Mouse (Mus musculus) erythroblast, adult 5-6 weeks (primary cell): ENCODE data around the gene Lclat1. TPM values are rescaled to one million over a fixed set of nuclear protein-coding genes. Genes with fewer than 3 reads are reported as not detected.
"Not testable (repeated sequence)": the region's sequence is repeated elsewhere in the genome, so short reads cannot be mapped to it uniquely, and the experiment has no call there.

ENCODE experiments used
- ATAC-seq: replicated peaks from 2 replicates; pipeline ENCODE4 v1.8.0; 2016; ENCODE audit warnings: moderate number of reproducible peaks, mild to moderate bottlenecking, moderate TSS enrichment, inconsistent platforms; ENCODE audit not compliant: poor library complexity, low FRiP score, severe bottlenecking
- total RNA-seq, 2 experiments: library from RNA; stranded (forward) in 1 of 2; stranded (reverse) in 1 of 2; fragments of 150-400 nt in 1 of 2; fragments of 200-764, 138-1000 nt in 1 of 2; gene quantifications; 2 replicates each; pipeline versions ENCODE4 v1.2.3 to v1.2.4; 2015 to 2017; ENCODE audit warnings: low replicate concordance in 2 of 2

Gene Lclat1
- total RNA-seq, 2 experiments from 2014 or later: 3.3 to 9.0 TPM

DNA sequence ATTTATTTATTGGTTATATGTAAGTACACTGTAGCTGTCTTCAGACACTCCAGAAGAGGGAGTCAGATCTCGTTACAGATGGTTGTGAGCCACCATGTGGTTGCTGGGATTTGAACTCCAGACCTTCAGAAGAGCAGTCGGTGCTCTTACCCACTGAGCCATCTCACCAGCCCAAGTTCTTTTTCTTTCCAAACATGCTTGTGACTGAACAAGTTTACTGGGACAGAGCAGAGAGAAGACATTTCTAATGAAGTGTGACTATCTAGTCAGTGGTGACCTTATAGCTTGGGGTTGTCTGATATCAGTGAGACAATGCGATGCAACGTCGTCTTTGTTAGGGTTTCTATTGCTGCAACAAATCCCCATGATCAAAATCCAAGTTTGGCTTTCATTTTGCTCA is 151.5 kb downstream of the Lclat1 start:
- ATAC-seq: not testable (repeated sequence)

DNA sequence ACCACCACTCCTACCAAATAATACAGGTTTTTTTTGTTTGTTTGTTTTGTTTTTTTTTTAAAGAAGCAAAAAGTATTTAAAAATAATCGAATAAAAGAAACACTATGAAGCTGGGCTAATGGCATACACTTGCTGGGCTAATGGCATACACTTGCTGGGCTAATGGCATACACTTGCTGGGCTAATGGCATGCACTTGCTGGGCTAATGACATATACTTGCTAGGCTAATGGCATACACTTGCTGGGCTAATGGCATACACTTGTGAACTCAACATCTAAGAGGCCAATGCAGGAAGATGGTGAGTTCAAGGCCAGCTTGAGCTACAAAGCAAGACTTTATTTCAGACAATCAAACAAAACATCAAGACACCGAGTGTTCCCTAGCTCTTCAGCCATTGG is 154.8 kb downstream of the Lclat1 start:
- no peak for ATAC-seq

GRCm38 (mm10) chr17:73263077-73263501 is 155.3 kb downstream of the Lclat1 start:
- no peak for ATAC-seq

- ATAC-seq: no peak
These were observed 163.3 kb downstream of the Lclat1 start for GRCm38 (mm10) chr17:73270871-73271796.

DNA sequence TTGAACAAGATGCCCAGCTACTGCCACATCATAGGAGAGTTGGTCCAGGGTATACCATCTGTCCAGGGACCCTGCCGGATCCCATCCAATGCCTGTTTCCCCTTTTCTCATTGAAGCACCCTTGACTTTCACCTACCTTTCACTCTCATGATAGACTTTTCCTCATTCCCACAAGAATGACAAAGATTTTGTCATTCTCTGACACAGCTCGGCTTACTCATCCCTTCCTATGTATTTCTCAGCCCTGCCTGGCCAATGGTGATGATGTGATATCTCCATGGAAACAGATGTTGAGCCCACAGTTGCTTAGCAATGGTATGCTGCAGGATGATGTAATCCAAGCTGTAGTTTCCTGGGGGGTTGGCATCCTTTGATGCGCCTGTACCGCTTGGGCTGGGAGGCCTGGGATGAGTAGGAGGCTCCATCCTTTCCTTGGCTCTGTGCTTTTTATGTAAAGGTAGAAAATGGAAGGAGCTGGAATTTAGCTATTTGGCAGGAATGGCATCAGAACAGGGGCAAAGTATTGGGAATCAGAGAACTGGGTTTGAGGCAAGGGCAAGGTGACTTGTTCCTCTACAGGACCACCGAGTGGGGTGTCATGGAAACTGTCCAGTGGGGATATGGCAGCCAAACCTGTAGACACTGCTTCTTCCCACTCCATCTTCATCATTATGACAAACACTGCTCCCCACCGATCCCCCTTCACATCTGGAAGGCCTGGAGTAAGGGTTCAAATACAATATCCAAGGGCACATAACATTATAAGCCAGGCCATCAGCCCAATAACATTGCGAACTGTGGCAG is 164.2 kb downstream of the Lclat1 start:
- no peak for ATAC-seq

- ATAC-seq: no peak
These were observed 166.0 kb downstream of the Lclat1 start for GRCm38 (mm10) chr17:73273809-73274208.

DNA sequence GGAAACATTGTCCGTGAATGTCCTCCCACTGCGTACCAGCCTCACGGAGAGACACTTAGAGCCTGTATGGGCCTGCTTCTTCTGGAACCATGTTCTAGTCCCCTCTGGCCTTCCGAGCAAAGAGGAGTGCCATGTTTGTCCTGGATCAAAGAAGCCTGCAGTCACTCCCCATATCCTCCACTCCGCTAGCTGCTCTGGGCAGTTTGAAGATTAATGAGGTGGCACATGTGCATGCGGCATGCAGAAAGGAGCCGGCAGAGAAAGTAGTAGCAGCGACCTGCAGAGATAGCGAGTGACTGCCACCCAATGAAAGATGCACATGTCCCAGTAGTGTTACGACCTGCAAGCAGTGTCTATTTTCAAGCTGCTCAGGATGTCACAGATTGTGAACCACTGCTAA is 167.3 kb downstream of the Lclat1 start:
- ATAC-seq: no peak

- no peak for ATAC-seq
These were observed 170.0 kb downstream of the Lclat1 start for GRCm38 (mm10) chr17:73277770-73278169.

GRCm38 (mm10) chr17:73282702-73283101 is 174.9 kb downstream of the Lclat1 start:
- ATAC-seq: not testable (repeated sequence)

DNA sequence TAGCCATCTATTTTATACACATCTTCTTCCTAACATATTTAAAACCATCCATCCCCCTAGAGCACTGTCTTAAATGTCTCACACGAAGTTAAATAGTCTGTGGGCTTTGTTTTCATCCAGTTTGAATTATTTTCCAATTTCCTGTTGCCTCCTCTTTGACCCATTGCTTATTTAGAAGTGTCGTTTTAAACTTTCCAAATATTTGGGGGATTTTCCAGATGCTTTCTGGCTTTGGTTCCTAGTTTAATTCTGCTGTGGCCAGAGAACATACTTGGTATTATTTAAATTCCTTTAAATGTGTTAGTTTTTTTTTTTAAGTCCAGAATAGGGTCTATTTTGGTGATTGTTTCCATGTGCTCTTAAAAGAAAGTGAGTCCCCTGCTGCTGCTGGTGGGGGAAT is 176.5 kb downstream of the Lclat1 start:
- no peak for ATAC-seq

Other genes with a start within 250 kb of the Lclat1 start
- 4.0 and 12.1 TPM in 2 replicates for gene Lbh, start 189.7 kb upstream of the Lclat1 start, total RNA-seq (2015; ENCODE audit: low replicate concordance)
- gene Lbh, start 189.7 kb upstream of the Lclat1 start, total RNA-seq (2017; ENCODE audit: low replicate concordance): 5.7 and 6.1 TPM in 2 replicates